Mouse (Mus musculus) erythroblast, adult 5-6 weeks (primary cell): ENCODE results near the gene Thoc3. TPM values are rescaled to one million over a fixed set of nuclear protein-coding genes. Genes with fewer than 3 reads are reported as not detected.

ENCODE experiments used
- total RNA-seq, 2 experiments: library from RNA; stranded (forward) in 1 of 2; stranded (reverse) in 1 of 2; fragments of 150-400 nt in 1 of 2; fragments of 200-764, 138-1000 nt in 1 of 2; gene quantifications; 2 replicates each; pipeline versions ENCODE4 v1.2.3 to v1.2.4; 2015 to 2017; ENCODE audit warnings: low replicate concordance in 2 of 2

The Thoc3 gene
- total RNA-seq, 2 experiments from 2014 or later: 5.7 to 6.7 TPM

Other genes starting within 250 kb of the Thoc3 start
- gene Cplx2, start 97.5 kb downstream of the Thoc3 start, total RNA-seq (2015; ENCODE audit: low replicate concordance): not detected in 2 replicates
- gene Cplx2, start 97.5 kb downstream of the Thoc3 start, total RNA-seq (2017; ENCODE audit: low replicate concordance): 0.34 TPM in 1 of 2 replicates, not detected in the other
- gene Simc1, start 34.9 kb upstream of the Thoc3 start, total RNA-seq (2015; ENCODE audit: low replicate concordance): 0.21 and 1.2 TPM in 2 replicates
- gene Simc1, start 34.9 kb upstream of the Thoc3 start, total RNA-seq (2017; ENCODE audit: low replicate concordance): 1.1 TPM in 1 of 2 replicates, not detected in the other
- gene 4833439L19Rik, start 96.6 kb upstream of the Thoc3 start, total RNA-seq (2015; ENCODE audit: low replicate concordance): 27.0 and 28.1 TPM in 2 replicates
- gene 4833439L19Rik, start 96.6 kb upstream of the Thoc3 start, total RNA-seq (2017; ENCODE audit: low replicate concordance): 24.6 and 37.1 TPM in 2 replicates
- 1.3 and 2.9 TPM in 2 replicates for gene Arl10, start 106.2 kb upstream of the Thoc3 start, total RNA-seq (2015; ENCODE audit: low replicate concordance)
- gene Arl10, start 106.2 kb upstream of the Thoc3 start, total RNA-seq (2017; ENCODE audit: low replicate concordance): 0.51 TPM in 1 of 2 replicates, not detected in the other
- gene Nop16, start 121.2 kb upstream of the Thoc3 start, total RNA-seq (2015; ENCODE audit: low replicate concordance): 13.6 and 13.8 TPM in 2 replicates
- 6.3 and 12.1 TPM in 2 replicates for gene Nop16, start 121.2 kb upstream of the Thoc3 start, total RNA-seq (2017; ENCODE audit: low replicate concordance)
- gene Higd2a, start 121.4 kb upstream of the Thoc3 start, total RNA-seq (2015; ENCODE audit: low replicate concordance): 32.1 and 54.3 TPM in 2 replicates
- gene Higd2a, start 121.4 kb upstream of the Thoc3 start, total RNA-seq (2017; ENCODE audit: low replicate concordance): 8.4 and 17.1 TPM in 2 replicates
- gene Cltb, start 142.5 kb upstream of the Thoc3 start, total RNA-seq (2015; ENCODE audit: low replicate concordance): 0.96 TPM in 1 of 2 replicates, not detected in the other
- 3.7 and 10.0 TPM in 2 replicates for gene Cltb, start 142.5 kb upstream of the Thoc3 start, total RNA-seq (2017; ENCODE audit: low replicate concordance)
- gene Faf2, start 152.9 kb upstream of the Thoc3 start, total RNA-seq (2015; ENCODE audit: low replicate concordance): 14.6 and 35.7 TPM in 2 replicates
- gene Faf2, start 152.9 kb upstream of the Thoc3 start, total RNA-seq (2017; ENCODE audit: low replicate concordance): 15.3 and 18.4 TPM in 2 replicates
- gene Rnf44, start 225.1 kb upstream of the Thoc3 start, total RNA-seq (2015; ENCODE audit: low replicate concordance): 31.3 and 33.0 TPM in 2 replicates
- 9.9 and 30.5 TPM in 2 replicates for gene Rnf44, start 225.1 kb upstream of the Thoc3 start, total RNA-seq (2017; ENCODE audit: low replicate concordance)
- not detected in 2 replicates for gene Cdhr2, start 232.6 kb upstream of the Thoc3 start, total RNA-seq (2015; ENCODE audit: low replicate concordance)
- gene Cdhr2, start 232.6 kb upstream of the Thoc3 start, total RNA-seq (2017; ENCODE audit: low replicate concordance): not detected in 2 replicates